Mouse (Mus musculus): ENCODE measurements at regions not wholly inside any gene's neighbourhood (a gene's known extent, or its start where the extent isn't known, plus 50 kb on each side); places are given as distances from the start of the nearest gene placed in this dataset.

GRCm38 (mm10) chr12:109711946-109712345, 111.8 kb upstream of the Rtl1 start:
- TF ChIP-seq CTCF (IDR thresholded peaks at IDR 0.05; ENCODE audit: insufficient read depth, low read length) (no peak), POLR2A (IDR thresholded peaks at IDR 0.05; ENCODE audit: borderline replicate concordance, extremely low read depth, low read depth, low read length) (no peak)

All from lung, adult 2 months (tissue).